Mouse (Mus musculus): Measurements from ENCODE around the gene Wfdc9.

Gene Wfdc9

DNA sequence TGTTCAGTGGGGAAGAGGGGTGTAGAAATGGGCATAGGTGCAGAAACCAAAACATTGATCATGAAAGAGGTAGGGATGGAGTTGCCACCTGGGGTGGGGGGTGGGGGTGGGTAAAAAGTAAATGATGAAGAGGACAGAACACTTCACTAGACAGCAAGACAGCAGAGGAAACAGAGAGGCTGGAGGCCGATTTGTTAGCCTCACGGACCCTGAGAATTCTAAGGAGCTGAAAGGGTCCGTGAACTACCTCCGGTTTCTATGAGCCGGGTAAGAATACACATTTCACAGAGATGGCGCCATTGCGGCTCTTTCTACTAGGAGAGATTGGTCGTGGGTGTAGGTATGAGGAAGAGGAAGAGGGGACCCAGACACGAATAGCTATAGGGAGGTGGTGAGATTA lies at the start of gene Wfdc9:
Gene Wfdc9, minus strand, starts transcription at position 101 of the 400 bp plus-strand sequence.
- no peak for DNase-seq (ENCODE audit: low spot score)

GRCm38 (mm10) chr2:164705991-164706390 lies 49.6 kb upstream of the Wfdc9 start:
- no peak for DNase-seq (ENCODE audit: low spot score)

DNA sequence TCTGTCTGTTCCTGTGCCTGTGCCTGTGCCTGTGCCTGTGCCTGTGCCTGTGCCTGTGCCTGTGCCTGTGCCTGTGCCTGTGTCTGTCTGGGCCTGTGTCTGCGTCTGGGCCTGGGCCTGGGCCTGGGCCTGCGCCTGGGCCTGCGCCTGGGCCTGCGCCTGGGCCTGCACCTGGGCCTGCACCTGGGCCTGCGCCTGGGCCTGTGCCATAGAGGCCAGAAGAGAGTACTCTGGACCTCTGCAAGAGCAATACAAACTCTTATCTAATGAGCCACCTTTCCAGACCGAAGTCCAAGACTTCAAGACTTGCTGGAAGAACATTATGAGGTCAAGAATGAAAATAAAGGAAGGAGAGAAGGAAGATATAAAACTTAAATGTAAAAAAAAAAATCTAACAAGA lies 48.9 kb upstream of the Wfdc9 start:
- no peak for DNase-seq (ENCODE audit: low spot score)

- DNase-seq (ENCODE audit: low spot score): no peak
Measured at GRCm38 (mm10) chr2:164704235-164704634, 47.9 kb upstream of the Wfdc9 start.

- DNase-seq (ENCODE audit: low spot score): no peak
Measured at GRCm38 (mm10) chr2:164701761-164702160, 45.4 kb upstream of the Wfdc9 start.

DNA sequence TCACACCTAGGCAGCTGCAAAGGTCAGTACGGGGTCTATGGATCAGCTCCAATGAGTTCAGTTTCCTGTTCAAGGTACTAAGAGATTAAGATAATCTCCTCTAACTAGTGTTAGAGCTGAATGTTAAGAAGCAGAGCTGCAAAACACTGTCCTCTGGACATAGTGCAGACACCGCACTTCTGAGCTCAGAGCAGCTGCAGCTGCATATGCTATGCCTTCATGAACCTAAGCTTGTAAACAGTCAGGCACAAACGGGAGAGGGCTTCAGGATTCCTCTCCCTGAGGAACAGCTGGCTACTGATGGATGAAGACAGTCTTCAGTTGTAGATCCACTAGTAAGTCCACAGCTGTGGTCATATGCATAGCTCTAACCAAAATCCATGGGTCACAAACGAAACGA lies 44.6 kb upstream of the Wfdc9 start:
- DNase-seq (ENCODE audit: low spot score): no peak

GRCm38 (mm10) chr2:164698201-164698600 lies 41.8 kb upstream of the Wfdc9 start, which contains the start of gene Spint4:
Gene Spint4 (plus strand): TSS chr2:164698501.
- no peak for DNase-seq (ENCODE audit: low spot score)

- no peak for DNase-seq (ENCODE audit: low spot score)
Measured at GRCm38 (mm10) chr2:164684807-164685206, 28.4 kb upstream of the Wfdc9 start, which contains the start of gene Wfdc13. Gene Wfdc13 (plus strand): TSS chr2:164685107.

DNA sequence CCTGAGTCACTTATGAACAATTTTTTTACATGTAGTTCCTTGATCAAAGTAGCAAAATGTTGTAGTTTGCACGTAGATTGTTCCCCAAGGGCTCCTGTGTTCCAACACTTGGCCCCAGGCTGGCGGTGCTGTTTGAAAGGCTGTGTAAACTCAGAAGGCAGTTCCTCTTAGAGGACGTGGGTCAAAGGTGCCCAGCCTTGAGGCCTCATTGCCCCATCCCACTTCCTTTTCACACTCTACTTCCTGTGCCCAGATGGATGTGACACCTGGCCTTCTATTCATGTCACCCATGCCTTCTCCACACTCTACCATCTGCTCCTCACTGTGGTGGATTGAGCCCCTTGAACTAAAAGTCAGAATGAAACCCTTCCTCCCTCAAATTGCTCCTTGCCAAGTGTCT lies 23.5 kb upstream of the Wfdc9 start:
- peak; percentile 64 for DNase-seq (ENCODE audit: low spot score)

- DNase-seq (ENCODE audit: low spot score): peak; percentile 84
Measured at GRCm38 (mm10) chr2:164678848-164679625, 22.7 kb upstream of the Wfdc9 start.

- DNase-seq (ENCODE audit: low spot score): no peak
Measured at GRCm38 (mm10) chr2:164676916-164677685, 20.7 kb upstream of the Wfdc9 start.

- DNase-seq (ENCODE audit: low spot score): no peak
Measured at GRCm38 (mm10) chr2:164676103-164676502, 19.7 kb upstream of the Wfdc9 start.

GRCm38 (mm10) chr2:164673987-164674386 lies 17.6 kb upstream of the Wfdc9 start, which contains the start of gene Wfdc11:
Gene Wfdc11 (minus strand): TSS chr2:164674087.
- DNase-seq (ENCODE audit: low spot score): no peak

DNA sequence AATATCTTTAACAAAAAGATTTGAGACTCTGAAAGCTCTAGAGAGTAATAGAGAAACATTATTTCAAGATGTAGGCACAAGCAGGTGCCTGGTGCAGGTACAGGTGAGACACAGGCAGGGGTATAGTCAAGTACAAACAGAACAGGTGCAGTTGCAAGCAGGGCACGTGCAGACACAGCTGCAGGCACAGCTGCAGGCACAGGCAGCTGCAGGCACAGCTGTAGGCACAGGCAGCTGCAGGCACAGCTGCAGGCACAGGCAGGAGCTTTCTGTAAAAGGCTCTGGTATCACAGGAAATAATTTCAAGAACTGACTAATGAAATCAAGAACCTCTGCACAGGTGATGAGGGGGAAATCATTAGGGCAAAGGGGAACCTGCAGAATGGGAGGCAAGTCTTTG lies 14.6 kb upstream of the Wfdc9 start:
- DNase-seq (ENCODE audit: low spot score): no peak

DNA sequence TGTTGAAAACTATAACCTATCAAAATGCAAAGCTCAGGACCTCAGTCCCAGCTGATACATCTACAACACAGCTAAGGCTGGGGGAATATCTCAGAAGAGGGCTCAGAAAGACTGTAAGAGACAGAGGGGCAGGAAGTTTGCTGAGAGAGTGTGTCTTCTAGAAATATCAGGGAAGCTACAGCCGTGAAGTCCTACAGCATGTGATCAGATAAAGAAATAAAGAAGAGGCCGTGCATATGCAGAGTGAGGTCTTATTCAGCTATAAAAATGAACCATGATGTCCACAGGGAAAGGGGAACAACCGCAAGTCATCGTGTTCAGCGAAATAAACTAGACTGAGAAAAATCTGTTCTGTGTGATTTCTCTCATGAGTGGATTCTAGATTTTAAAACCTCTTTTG lies 13.9 kb upstream of the Wfdc9 start:
- DNase-seq (ENCODE audit: low spot score): no peak

GRCm38 (mm10) chr2:164664851-164665250 lies 8.5 kb upstream of the Wfdc9 start:
- DNase-seq (ENCODE audit: low spot score): no peak

DNA sequence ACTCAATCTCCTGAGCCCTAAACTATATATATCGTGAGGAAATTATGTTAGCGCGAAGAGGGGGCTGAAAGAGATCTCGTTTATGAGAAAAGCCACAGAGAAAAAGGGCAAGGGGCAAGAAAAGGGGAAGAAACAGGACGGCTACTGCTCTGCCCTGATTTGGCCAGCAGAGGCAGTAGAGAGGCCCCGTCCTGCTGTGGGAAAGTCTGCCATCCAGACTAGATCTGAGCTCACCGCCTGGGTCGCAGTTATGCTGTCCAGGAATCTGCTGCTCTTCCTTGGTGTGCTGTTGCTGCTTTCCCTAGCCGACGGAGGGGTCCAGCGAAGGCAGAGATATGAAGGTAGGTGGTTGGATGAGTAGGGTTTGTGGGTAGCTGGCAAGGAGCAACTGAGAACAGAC lies 525 bp downstream of the Wfdc9 start, which contains the start of gene Wfdc10:
Gene Wfdc10, plus strand, starts transcription at position 189 of the 400 bp plus-strand sequence.
- DNase-seq (ENCODE audit: low spot score): peak; percentile 70

- no peak for DNase-seq (ENCODE audit: low spot score)
Measured at GRCm38 (mm10) chr2:164641881-164642673, 14.3 kb downstream of the Wfdc9 start.

GRCm38 (mm10) chr2:164641129-164641528 lies 15.3 kb downstream of the Wfdc9 start:
- DNase-seq (ENCODE audit: low spot score): no peak

DNA sequence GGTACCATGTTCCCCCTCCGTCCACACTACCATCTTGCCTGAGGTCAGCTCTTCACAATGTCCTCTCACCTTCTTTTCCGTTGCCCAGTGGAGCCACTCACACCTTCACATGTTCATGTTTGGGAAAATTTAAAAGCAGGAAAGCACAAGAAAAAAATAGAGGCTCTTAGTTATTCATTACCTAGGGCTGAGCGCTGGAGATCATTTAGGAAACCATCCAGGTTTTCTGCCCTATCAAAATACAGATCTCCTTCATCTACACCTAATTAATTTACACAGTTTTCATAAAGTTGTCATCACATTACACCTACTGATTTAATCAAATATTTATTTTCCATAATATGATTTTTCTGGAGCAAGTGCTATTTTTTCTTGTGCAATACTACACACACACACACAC lies 17.7 kb downstream of the Wfdc9 start, which contains the start of gene Wfdc16:
Gene Wfdc16, minus strand, starts transcription at position 101 of the 400 bp plus-strand sequence.
- no peak for DNase-seq (ENCODE audit: low spot score)

DNA sequence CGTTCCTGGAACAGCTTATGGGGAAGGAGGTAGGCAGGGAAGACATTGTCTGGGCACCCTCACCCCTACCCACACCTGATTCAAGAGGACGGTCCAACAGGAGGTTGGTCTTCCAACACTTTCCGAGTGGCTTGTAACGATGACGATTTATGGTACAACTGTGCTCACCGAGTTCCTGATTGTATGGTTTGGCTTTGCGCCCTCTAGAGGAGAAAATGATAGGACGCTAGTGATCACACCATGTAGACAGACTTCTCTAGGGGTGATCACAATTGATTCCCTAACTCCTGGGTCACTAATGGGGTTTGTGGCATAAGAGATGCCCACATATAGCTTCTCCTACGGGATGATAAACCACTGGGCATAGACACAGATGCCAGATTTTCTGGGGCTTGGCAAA lies 21.1 kb downstream of the Wfdc9 start:
- DNase-seq (ENCODE audit: low spot score): peak; percentile 25

- no peak for DNase-seq (ENCODE audit: low spot score)
Measured at GRCm38 (mm10) chr2:164621775-164622174, 34.6 kb downstream of the Wfdc9 start.
